Mouse (Mus musculus) cerebellum, adult 2 months (tissue): ENCODE data around the gene Mat2b. TPM values are rescaled to one million over a fixed set of nuclear protein-coding genes. Genes with fewer than 3 reads are reported as not detected.

Experiments
- DNase-seq, 2 experiments: peaks; one replicate each; pipeline ENCODE4 v3.0.0; 2021
- H3K27ac ChIP-seq: fragments of 200-500 bp; 2 replicates; pipeline ENCODE4 v1.5.1; 2012; ENCODE audit warnings: low read length, control low read depth, inconsistent platforms; ENCODE audit not compliant: insufficient read depth
- H3K27me3 ChIP-seq: fragments of 200-500 bp; 2 replicates; pipeline ENCODE4 v1.6.1; 2012; ENCODE audit warnings: inconsistent platforms, mild to moderate bottlenecking, low read length, moderate library complexity; ENCODE audit not compliant: control insufficient read depth, insufficient read depth
- H3K4me1 ChIP-seq: fragments of 200-500 bp; 2 replicates; pipeline ENCODE4 v1.6.1; 2011; ENCODE audit warnings: low read length; ENCODE audit not compliant: control insufficient read depth, insufficient read depth
- H3K4me3 ChIP-seq: fragments of 200-500 bp; replicated peaks from 2 replicates; pipeline ENCODE3; 2011; ENCODE audit warnings: mild to moderate bottlenecking, low read depth, low read length, control low read depth; ENCODE audit not compliant: insufficient read depth
- CTCF ChIP-seq: fragments of 200-500 bp; IDR thresholded peaks from 2 replicates; pipeline ENCODE4 v1.5.1; 2011; ENCODE audit warnings: low read depth, mild to moderate bottlenecking, control low read depth, low read length, moderate library complexity, borderline replicate concordance; ENCODE audit not compliant: insufficient read depth
- POLR2A ChIP-seq: fragments of 200-500 bp; IDR thresholded peaks from 2 replicates; pipeline ENCODE4 v1.6.1; 2011; ENCODE audit warnings: low read length, control low read depth, borderline replicate concordance; ENCODE audit not compliant: insufficient read depth
- WGBS: fragments of 180-500 bp; shearing (Covaris S2); methylation state at CpG from one replicate; pipeline ENCODE4 v1.1.7; 2018; 5-methylcytosine and 5-hydroxymethylcytosine counted together
- polyA plus RNA-seq: library from polyadenylated mRNA; depleted of rRNA; stranded (reverse); fragments of >200 nt; gene quantifications from 2 replicates; pipeline ENCODE4 v1.2.3, GENCODE M21; 2012; rRNA removed

The Mat2b gene
- polyA plus RNA-seq, result 109 and 124 TPM in 2 replicates

GRCm38 (mm10) chr11:40695103-40695502, at the start of gene Mat2b:
Gene Mat2b (minus strand): TSS chr11:40695203.
- TF ChIP-seq CTCF (no peak), POLR2A (no peak)
- WGBS, result 59% methylated on average over 9 of the region's 9 CpGs

GRCm38 (mm10) chr11:40744348-40744747, 49.3 kb upstream of the Mat2b start:
- H3K4me1 ChIP-seq, result no peaks in the 10 kb centered on the region
- no peak overlapping the region for H3K27ac ChIP-seq
- TF ChIP-seq POLR2A (no peak), CTCF (no peak)
- H3K27me3 ChIP-seq, result no peaks in the 10 kb centered on the region
- no peak for DNase-seq
- 90% methylated on average over 3 of the region's 3 CpGs for WGBS
- H3K4me3 ChIP-seq, result no peak overlapping the region

More at GRCm38 (mm10) chr11:40695103-40695502, at the start of gene Mat2b:
- Histone ChIP-seq H3K27me3 (no peaks in the 10 kb centered on the region), H3K4me3 (peak within 1 kb of the TSS; percentile 73), H3K4me1 (peaks cover 3% of the 10 kb centered on the region; the same call in 1 of the 2 replicates), H3K27ac (peak within 1 kb of the TSS; percentile 41; the same call in 1 of the 2 replicates)
- DNase-seq, result no peak

DNA sequence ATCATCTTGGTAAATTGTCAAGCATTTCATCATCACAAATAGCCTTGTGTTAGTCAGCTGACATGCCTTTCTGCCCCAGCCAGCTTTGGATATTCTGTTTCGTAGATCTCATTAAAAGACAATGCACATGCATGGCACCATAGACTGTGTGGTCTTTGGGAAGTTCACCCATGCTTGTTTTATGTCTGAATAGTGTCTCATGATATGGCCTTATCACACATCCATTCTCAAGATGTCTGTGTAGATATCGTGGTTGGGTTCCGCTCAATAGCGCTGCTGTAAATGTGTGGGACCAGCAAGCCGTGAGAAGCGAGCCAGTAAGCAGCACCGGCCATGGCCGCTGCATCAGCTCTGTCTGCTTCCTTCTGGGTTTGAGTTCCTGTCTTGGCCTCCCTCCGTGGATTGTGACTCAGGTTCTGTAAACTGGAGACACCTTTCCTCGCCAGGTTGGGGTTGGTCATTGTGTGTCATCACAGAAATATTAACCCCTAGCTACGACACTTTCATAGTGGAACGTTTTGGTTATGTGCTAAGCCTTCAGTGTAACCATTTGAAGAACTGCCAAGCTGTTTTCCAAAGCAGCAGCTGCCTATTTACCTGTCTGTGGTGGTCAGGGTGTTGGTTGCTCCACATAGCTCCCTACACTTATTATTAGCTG, 46.7 kb upstream of the Mat2b start:
- Histone ChIP-seq H3K27ac (no peak overlapping the region), H3K4me1 (no peaks in the 10 kb centered on the region), H3K27me3 (no peaks in the 10 kb centered on the region), H3K4me3 (no peak overlapping the region)
- TF ChIP-seq CTCF, result no peak
- 93% methylated on average over 12 of the region's 12 CpGs for WGBS
- DNase-seq, result no peak

DNA sequence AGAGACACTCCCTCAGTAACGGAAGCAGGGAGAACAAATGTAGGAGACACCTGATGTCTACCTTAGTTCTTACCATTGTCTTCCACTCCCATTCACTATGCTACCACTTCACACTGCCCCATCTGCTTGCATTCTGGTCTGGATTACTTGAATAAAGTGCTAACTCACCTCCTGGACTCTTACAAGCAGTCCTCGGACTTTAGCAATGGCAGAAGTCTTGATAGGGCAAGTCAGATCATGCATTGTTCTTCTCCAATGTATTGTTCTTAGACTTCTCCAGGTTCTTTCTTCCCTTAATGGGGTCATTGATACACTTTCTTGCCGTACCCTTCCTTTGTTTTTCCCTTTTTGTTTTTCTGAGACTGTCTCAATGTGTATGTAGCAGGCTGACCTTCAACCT, 42.4 kb upstream of the Mat2b start:
- no peak overlapping the region for H3K4me3 ChIP-seq
- H3K4me1 ChIP-seq, result 0 out of 2 replicates have a peak, but pooled peaks cover 2% of the 10 kb centered on the region
- no peaks in the 10 kb centered on the region for H3K27me3 ChIP-seq
- TF ChIP-seq CTCF, result no peak
- TF ChIP-seq POLR2A, result no peak
- 89% methylated on average over 3 of the region's 3 CpGs for WGBS
- no peak overlapping the region for H3K27ac ChIP-seq
- no peak for DNase-seq

DNA sequence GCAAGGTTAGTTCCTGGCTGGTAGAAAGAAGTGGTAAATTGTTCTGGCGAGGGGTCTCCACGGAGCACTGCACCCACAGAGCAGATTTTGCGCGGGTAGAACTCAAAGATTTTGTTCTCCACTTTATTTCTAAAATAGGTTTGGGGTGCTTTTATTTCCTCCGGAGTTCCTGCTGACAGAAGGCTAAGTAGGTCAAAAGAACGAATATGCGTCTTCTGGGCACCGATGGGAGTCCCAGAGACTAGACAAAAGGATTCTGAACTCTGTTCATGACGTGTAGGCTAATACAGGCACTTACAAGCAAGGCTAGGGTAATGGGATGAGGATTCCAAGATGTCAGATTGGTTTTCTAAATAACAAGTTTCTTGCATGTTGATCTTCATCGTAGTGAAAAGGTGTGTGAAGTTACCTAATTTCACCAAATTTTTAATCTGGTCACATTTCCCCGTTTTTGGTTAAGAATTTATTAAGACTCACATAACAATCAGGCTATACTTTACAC, 39.3 kb upstream of the Mat2b start:
- H3K27ac ChIP-seq, result 0 out of 2 replicates have a peak overlapping the region, but pooled peaks have one; percentile 6

GRCm38 (mm10) chr11:40733339-40734174, 38.6 kb upstream of the Mat2b start, which contains the start of the genes Hmmr and Nudcd2:
Gene Hmmr (minus strand): TSS chr11:40733422.
Gene Nudcd2 (plus strand): TSS chr11:40733667.
- Histone ChIP-seq H3K27me3 (no peaks in the 10 kb centered on the region), H3K4me3 (peak within 1 kb of the TSS; percentile 63), H3K27ac (0 out of 2 replicates have a peak within 1 kb of the TSS, but pooled peaks have one; percentile 6), H3K4me1 (0 out of 2 replicates have a peak, but pooled peaks cover 2% of the 10 kb centered on the region)
- peak; percentile 94 to 97 for DNase-seq
- WGBS, result under 1% methylated on average over 52 of the region's 52 CpGs
- TF ChIP-seq POLR2A (peak; percentile 54; the same call in 1 of the 2 replicates), CTCF (no peak)

More for the DNA sequence above, 39.3 kb upstream of the Mat2b start:
- no peak for DNase-seq
- TF ChIP-seq POLR2A, result no peak
- no peak for TF ChIP-seq CTCF
- Histone ChIP-seq H3K4me1 (0 out of 2 replicates have a peak, but pooled peaks cover 2% of the 10 kb centered on the region), H3K27me3 (no peaks in the 10 kb centered on the region), H3K4me3 (peak overlapping the region; percentile 63)
- WGBS, result 4% methylated on average over 11 of the region's 11 CpGs

GRCm38 (mm10) chr11:40732997-40733338, 38.0 kb upstream of the Mat2b start:
- no peak for TF ChIP-seq CTCF
- TF ChIP-seq POLR2A, result no peak
- WGBS, result under 1% methylated on average over 14 of the region's 14 CpGs
- no peak for DNase-seq
- Histone ChIP-seq H3K4me3 (peak overlapping the region; percentile 24), H3K4me1 (0 out of 2 replicates have a peak, but pooled peaks cover 2% of the 10 kb centered on the region), H3K27me3 (no peaks in the 10 kb centered on the region), H3K27ac (no peak overlapping the region)
